Mouse (Mus musculus) kidney, postnatal 10 days (tissue): ENCODE data around the gene Nfam1.
A peak's percentile ranks its signal among the peaks of the same experiment; 100 is the strongest.

ENCODE experiments used
- DNase-seq: peaks from one replicate; pipeline ENCODE4 v3.0.0; 2021; ENCODE audit warnings: mixed read lengths

Gene Nfam1

DNA sequence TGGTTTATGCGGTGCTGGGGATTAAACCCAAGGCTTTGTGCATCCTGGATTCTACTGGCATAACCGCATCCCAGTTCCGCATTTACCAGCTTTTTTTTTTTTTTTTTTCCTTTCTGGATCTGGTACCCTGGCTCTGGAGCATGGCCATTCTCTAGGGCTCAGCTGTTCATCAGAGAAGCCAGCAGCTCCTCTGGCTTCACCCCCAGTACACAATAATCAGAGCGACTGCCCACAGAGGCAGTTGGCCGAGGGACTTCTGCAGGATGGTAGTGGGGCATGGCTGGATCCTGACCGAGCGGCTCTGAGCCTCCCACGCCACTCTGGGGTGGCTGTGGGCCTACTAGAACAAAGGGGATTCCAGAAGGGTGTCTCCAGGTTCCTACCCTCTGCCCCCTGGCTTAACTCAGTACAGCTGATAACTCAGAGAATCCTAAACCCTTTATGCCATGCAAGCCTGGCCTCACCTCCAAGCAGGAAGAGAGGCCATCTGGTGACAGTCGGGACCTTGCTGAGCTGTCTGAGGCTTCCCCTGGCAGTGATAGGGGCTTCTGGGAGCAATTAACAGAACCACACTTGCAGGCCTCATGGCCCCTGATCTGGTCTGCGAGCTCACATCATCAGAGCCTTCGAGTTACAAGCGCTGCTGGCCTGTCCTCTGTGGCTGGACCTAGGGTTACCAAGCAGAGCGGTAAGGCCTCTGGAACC, 40.9 kb downstream of the Nfam1 start:
- no peak for DNase-seq

DNA sequence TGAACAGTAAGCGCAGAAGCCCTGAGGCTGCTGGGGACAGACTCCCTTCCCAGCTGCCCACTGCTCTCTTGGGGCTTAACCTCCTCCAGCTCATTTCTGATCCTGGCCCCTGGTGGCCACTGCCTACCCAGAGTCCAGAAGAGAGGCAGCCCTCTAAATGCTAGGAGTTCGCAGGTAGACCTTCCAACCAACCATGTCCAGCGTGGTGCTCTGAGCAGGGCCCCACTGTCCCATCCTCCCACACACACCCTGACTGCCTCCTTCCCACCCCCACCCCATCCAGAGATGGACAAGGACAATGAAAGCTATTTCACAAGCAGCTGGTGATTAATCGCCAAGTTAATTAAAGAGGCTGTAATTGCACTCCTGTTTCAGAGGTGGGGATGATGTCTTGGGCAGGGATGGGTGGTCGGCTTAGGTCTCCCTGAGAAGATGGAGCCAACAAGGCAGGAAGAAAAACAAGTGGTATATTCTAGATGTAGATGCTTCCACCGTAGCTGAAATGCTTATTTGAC, 43.9 kb downstream of the Nfam1 start:
- DNase-seq, result no peak

DNA sequence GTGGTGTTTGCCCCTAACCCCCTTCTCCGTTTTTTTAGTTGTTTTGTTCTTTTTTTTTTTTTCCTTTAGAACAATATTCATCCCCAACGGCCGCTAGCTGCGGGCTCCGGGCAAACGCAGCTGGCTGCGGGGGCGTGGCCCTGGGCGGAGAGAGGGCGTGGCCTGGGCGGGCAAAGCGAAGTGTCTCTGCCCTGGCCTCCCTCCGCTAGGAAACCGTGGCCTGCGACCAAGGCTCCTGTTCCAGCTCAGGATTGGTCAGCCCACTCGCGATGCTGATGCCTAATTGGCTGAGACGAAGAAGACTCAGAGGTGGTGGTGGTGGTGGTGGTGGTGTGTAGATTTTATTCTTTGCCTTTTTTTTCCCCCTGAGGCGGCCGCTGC, 45.4 kb downstream of the Nfam1 start, which contains the start of gene Tcf20:
Gene Tcf20 (minus strand): TSS at position 141 of the 381 bp plus-strand sequence.
- peak; percentile 97 for DNase-seq

DNA sequence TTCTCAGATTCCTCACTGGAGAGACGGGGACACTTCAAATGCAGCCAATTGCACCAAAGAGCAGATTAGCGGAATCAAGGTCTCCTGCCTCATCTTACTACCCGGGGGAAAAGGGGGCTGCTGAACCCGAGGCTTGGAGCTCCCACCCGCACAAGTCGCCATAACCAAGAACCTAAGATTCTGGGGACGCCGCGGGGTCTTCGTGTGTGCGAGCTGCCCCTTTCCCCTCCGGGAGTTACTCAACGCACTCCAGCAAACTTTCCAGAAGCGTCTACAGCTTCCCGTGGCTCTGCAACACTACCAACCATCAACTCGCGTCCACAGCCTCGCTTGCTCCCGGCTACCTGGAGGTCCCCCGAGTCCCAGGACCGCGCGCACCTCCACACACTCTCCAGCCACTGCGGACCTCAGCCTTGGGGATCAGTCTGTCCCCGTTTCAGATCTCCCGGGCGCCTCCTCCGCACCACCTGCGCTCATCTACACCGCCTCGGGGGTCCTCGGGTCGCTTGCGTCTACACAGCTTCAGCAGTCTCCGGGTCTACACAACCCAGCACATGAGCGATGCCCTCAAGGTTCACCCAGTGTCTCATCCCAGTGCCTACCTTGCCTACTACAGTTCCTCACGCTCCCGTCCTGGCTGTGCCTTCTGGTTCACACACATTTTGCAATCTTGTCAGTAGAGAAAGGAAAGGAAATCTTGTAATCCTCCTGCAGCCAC, 45.9 kb downstream of the Nfam1 start:
- DNase-seq, result peak; percentile 32

DNA sequence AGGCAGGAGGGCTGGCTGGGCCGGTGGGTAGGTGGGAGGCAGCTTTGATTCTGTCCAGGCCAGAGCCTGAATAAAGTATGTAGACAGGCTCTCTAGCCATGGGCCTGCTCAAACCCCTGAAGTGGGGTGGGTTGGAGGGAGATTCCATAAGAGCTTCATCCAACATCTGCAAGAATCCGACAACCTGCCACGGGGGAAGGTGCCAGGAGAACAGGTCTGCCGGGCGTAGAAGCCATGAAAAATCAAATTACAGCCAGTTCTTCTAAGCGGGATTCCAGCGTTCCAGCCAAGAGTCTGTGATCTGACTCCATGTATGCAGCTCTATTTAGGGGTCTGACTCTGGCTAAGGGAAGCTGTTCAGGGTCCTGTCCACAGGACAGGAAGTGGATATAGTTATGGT, 48.5 kb downstream of the Nfam1 start:
- DNase-seq, result no peak

DNA sequence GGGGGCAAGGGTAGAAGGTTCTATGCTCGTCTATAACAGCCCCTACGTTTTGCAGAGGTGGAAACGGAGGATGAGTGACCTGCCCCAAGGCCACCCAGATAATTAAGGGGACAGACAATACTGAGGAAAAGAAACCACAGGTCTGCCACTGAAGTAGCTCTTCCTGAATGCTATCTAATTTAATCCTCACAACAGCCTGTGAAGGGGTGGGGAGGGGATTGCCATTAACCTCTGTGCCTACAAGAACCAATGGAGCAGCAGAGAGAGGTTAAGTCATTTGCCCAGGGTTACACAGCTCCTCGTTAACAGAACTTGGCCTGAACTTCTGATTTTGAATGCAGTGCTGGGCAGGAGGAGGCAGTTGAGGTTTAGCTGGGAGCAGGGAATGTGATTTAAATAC, 49.0 kb downstream of the Nfam1 start:
- DNase-seq, result no peak

DNA sequence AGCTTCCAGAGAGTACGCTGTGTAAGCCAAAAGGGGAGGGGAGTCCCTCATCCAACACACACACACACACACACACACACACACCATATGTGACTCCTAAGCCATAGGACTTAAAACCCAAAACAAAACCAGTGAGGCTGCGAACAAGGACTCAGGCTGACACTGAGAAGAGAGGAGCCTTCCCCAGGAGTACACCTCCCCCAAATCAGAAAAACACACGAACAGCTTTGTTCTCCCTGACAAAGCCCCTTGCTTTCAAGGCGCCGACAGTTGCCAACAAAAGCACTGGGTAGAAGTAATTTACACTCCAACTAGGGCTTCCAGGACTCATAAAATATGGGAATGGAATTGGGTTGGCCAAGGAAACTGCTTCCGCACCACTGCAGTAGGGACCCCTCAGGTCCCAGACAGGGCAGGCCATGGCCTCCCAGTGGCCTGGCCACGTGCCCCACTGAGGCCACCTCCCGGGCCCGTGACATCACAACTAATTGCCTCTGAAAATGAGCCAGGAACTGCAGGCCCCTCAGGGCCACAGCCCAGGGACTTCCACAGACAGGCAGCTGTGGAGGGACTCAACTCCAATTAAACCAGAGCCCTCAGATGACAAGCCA, 49.6 kb downstream of the Nfam1 start:
- peak; percentile 81 for DNase-seq

DNA sequence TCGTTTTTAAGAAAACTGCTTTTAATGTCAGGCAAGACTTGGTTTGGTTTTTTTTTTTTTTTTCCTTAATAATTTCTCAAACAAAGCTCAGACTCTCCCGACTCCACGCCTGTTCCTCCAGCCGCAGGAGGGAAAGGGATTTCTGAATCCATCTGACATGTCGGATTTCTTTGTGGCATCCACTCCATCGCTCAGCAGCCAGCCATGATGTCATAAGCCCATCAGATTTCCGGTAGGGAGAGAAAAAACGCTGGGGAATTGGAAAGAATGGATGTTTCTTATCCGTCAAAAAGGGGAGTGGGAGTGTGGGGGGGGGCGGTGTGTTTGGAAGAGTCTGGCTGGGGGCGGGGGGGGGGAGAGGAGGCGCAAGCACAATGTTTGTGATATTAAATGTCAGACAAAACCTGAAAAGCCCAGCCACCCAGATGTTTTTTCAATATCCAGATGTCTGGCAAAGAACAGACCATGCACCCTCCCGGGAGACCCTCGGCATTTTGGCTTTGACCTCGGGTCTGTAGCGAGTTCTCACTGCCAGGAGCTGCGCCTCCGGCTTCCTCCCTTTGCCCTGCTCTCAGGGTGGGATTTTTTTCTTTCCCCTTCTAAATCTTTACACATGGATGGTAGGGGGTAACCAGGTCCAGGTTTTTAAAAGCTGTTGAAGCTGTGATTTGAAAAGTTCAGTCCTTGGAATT, 50.2 kb downstream of the Nfam1 start:
- DNase-seq, result peak; percentile 23

DNA sequence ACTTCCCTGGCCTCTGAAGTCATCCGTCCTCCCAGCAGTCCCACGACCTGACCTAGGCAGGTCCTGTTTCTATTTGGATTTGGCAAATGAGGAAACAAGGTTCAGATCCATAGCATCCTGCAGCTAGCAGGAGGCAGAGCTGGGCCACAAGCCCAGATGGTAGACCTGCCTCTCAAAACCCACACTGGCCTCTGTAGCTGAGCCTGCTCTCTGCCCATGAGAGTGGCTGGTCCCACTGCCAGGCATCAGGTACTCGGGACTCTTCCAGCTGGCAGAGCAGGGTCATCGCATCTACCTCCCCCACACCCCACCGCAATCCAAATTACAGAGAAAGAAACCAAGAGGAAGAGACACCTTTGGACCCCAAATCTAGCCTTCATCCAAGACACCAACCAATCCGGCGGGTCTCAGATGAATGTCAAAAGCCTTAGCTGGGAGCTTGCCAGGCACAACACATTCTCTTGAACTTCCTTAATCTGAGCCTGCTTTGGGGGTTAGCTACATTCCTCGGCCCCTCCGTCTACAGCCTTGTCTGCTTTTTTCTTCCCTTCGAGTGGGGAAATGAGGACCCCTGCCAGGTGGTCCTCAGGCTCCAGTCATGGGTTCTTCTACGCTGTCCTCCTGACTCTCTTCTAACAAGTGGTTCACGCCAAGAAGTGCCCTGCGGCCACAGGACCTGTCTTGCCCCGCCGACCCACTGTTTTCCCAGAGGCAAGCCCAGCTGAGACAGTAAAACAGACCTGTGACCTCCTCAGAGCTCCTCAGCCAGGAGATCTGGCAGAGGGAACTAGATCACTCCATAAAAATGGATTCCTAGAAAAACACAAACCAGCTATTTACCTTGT, 51.2 kb downstream of the Nfam1 start:
- DNase-seq, result peak; percentile 33

DNA sequence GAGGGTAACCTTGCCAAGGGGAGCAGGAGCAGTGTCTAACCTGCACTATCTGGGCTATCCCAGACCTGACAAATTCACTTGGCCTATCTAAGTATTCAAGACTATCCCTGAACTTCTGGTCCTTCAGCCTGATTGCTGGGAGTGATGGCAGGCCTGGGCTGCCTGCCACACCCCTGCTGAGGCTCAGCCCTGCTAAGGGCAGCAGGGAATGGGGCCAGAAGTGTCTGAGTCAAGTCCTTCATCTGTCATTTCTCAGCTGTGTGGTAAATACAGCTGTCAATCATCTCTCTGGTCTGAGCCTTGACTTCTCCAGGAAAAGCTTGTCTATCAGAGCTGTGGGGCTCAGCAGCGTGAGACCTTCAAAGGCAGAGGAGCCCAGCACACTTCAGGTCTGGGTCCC, 53.6 kb downstream of the Nfam1 start:
- DNase-seq, result no peak

DNA sequence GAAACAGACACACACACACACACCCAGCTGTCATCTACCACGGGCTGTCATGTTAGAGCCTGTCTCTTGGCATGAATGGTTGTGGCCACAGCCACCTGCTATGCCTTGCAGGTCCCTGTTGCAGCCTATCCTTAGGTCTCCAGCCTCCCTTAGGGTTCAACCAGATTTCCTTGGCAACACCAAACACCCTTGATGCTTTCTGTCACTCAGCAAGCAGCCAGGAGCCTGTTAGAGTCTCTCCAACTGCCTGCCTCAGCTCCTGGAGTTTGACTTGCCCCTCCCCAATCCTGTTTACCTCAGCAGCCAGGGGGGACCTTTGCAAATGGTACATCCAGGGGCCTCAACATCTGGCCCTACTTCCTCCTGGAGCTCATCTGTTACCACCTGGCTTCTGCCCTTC, 58.6 kb downstream of the Nfam1 start:
- no peak for DNase-seq

DNA sequence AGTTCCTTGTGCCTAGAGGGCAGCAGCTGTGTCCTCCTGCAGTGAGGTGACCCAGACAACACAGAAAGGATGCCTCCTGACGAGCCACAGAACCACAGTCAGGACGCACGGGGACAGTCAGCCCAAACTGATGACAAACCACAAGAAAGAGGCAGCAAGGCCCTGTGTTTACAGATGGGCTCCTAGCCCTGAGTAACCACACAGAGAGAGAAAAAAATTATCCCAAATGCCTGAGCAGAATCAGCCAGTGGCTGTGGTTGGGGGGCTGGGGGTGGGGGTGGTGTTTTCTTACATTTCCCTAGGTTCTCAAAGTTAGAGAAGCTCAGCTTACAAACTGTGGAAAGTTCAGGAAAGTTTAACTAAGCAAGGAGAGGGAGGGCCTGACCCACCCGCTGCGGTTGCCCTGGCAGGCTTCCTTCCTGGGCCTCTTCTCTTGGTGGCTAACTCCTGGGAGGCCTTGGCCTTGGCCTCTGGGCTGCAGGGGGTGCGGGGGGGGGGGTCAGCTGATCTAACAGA, 63.8 kb downstream of the Nfam1 start:
- no peak for DNase-seq

DNA sequence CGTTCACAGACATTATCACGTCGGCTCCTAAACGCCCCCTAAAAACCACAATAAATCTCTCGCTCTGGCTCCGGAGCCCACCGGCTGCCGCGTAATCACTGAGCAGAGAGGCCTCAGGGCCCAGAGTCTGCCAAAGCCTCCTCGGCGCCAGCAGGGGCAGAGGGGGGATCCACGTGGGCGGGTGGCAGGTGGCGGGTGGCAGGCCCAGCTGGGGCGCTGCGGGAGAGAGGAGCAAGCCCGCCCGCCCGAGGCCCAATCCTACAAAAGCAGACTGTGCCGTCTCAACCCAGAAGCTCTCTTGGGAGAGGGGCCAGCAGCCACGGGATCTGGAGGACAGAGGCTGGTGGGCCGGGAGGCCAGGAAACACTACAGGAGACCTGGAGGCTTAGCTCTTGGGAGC, 64.7 kb downstream of the Nfam1 start:
- no peak for DNase-seq

DNA sequence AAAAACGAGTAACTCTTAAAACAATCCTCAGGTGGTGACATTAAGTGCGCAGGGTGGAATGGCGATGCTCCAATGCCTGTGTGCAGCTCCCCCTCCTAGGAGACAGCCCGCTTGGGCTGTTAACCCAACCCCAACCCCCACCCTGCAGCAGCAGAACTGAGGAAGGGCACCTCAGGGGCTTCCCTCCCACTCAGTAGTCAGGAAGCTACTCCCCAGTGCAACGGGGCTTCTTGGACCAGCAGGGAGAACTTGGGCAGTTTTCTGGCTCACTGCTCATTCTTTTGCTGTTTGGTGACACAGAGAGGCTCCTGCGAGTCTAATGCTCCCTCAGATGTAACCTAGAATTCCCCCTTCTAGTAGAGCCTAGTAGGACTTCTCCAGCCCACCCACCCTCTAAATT, 65.2 kb downstream of the Nfam1 start:
- DNase-seq, result no peak

DNA sequence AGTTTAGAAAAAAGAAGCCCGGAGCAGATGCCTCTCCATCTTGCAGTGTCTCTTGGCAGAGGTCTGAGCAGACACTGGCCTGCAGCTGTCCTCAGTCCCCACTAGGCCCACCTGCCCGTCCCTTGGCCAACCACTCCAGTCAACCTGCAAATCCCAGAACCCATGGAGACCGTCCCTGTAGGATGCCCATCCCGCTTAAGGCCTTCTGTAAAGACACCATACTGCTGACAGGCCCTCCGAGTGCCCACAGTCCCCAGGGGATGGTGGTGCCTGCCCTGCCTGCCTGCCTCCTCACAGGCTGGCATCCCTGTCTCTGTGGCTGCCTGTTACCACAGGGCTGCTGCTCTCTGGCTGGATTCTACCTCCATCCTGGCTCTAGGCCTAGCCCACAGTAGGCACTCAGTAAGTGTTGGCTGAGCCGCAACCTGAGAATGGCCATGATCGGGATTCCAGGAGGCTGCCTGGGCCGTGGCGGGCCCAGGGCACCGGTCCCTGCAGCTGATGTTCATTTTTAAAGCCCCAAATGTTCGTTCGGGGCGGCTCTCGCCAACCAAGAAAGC, 68.8 kb downstream of the Nfam1 start:
- no peak for DNase-seq

DNA sequence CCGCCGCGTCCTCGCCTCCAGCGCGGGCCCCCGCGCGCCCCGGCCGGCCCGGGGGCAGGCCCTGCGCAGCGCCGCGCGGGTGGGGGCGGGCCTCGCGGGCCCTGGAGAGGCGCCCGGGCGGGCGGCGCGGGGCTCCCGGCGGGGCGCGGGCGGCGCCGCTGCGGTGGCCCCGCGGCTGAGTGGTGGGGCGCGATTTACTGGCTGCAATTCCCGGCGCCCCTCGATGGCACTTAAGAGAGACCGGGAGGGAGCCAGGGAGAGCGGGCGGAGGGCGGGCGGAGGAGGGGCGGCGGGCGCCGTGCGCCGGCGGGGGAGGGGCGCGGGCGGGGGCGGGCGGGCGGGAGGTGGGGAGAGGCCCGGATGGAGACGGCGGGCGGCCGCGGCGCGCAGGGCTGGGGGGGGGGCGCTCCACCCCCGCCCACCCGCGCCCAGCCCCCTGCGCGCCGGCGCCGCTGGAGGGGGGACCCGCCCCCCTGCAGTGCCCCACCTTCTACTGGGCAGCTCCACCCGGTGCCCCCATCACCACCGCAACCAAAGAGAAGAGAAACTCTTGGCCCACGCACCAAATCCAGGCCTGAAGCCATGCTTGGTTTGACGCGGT, 69.5 kb downstream of the Nfam1 start:
- DNase-seq, result peak; percentile 46

DNA sequence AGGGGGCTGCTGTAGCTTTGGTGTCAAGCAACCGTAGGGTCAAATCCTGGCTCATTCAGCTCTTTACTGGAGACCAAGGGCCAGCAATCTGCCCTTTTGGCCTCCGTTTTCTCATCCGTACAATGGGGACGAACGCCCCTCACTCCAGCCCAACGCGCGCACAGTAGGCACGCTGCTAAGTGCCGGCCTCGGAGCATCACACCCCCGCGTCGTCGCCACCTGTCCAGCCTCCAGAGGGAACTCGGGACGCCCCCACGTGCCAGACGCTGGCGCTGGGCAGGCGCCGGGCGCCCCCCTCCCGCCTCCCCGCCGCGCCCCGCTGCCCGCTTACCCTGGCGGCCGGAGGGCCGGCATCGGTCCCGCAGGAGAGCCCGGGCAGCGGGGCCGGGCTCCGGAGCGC, 70.0 kb downstream of the Nfam1 start:
- DNase-seq, result peak; percentile 38

DNA sequence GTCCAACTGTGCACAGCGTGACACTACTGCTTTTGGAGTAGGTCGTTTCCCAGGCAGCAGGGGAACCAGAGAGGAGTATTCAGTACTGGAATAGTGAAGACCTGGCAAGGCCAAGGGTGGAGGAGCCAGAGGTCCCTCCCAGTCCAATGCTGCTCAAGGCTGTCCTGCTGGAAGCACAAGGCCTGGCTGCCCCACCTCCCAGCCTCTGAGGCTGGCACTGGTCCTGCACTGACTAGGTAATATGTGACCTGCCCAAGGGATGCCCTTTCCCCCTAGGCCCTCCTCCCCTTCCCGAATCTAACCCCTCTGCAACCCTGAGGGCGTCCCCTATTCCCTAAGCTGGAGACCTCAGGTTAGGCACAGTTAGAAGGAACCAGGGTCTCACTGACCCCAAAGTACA, 70.6 kb downstream of the Nfam1 start:
- peak; percentile 39 for DNase-seq

DNA sequence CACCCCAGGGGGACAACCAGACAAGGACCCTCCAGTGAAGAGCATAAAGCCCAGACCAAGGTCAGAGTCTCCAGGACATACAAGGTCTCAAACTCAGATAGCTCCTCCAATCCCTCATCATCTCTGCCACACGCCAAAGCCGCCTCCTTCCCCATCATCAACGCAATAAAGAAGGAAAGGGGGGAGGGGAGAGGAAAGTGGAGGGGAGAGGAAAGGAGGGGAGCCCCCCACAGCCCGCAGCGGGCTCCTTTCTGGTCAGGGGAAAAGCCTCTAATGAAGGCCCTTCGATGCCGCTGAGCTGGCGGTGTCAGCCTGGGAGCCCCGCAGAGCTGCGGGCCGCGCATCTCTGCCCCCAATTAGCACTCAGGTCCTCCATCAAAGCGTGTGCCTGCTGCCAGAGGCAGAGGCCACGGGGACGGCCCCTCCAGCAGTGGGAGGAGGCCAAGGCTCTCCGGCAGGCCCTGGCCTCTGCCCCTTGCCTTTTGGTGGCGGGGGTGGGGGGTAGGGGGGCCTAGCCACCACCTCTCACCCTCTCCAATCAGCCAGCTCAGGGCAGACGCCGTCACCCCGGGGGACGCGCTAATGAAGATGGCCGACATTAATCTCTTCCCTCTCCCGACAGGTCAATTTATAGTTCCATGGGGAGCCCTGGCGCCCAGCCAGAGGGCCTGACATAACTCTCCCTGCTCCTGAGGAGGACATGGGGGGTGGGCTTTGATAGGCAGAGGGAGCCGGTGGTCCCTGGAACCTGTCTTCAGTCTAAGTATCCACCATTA, 72.1 kb downstream of the Nfam1 start:
- peak; percentile 59 for DNase-seq

DNA sequence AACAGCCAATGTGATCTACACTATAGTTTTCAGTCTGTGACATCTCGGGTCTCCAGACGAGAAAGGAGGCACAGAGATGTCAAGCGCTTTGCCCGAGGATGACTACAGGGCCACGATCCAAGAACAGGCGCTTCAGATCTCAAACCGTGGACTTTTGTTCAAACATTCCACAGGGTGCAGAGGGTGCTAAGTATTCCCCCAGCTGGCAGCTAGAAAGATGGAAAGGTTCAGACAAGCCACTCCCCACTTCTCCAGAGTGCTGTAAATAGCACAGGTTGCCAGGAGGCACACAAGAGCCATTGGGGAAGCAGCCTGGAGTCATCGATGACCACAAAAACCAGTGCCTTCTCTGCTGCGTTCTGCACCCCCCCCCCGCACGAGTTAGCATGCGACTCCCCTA, 74.0 kb downstream of the Nfam1 start:
- DNase-seq, result no peak
